Mouse (Mus musculus): ENCODE measurements around the gene Adcy5.

Gene Adcy5

DNA sequence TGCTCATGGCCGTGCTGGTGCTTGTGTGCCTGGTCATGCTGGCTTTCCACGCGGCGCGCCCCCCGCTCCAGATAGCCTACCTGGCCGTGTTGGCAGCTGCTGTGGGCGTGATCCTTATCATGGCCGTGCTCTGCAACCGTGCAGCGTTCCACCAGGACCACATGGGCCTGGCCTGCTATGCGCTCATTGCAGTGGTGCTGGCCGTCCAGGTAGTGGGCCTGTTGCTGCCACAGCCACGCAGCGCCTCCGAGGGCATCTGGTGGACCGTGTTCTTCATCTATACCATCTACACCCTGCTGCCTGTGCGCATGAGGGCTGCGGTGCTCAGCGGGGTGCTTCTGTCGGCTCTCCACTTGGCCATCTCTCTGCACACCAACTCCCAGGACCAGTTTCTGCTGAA lies 2.2 kb downstream of the Adcy5 start:
- DNase-seq (ENCODE audit: low read depth): no peak

DNA sequence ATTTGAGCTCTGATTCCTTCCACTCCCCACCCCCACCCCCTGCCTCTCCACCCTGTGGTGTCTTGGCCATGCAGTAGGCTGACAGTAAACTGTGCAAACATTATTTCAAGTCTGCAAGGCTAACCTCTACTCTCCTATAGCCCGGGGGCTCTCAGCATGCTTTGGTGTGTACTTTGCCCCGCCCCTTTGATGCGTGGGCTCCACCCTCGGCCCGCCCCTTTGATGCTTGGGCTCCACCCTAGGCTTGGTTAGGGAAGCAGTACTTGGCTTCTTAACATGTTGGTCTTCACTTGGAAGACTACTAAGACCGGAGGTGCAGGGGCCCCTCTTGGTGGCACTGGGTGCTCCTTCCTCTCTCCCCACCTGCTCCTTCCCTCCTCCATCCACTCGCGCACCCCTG lies 4.9 kb downstream of the Adcy5 start:
- no peak for DNase-seq (ENCODE audit: low read depth)

DNA sequence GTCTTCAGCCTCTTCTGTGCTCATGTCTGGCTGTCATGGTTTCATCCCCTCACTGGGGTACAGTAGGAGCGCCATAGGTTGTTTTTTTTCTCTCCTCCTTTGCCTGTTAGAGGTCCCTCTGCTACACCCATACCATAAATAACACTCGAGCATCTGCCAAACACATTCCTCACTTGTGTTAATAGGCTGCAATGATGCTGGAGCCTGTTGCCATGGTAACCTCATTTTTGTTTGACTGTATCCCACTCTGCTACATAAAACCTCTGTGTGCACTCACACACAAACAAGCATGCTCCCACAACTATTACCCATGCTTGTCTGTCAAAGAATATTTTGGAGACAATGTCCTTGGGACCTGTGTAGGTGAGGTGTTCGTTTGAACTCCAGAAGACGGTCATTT lies 5.3 kb downstream of the Adcy5 start:
- DNase-seq (ENCODE audit: low read depth): no peak

DNA sequence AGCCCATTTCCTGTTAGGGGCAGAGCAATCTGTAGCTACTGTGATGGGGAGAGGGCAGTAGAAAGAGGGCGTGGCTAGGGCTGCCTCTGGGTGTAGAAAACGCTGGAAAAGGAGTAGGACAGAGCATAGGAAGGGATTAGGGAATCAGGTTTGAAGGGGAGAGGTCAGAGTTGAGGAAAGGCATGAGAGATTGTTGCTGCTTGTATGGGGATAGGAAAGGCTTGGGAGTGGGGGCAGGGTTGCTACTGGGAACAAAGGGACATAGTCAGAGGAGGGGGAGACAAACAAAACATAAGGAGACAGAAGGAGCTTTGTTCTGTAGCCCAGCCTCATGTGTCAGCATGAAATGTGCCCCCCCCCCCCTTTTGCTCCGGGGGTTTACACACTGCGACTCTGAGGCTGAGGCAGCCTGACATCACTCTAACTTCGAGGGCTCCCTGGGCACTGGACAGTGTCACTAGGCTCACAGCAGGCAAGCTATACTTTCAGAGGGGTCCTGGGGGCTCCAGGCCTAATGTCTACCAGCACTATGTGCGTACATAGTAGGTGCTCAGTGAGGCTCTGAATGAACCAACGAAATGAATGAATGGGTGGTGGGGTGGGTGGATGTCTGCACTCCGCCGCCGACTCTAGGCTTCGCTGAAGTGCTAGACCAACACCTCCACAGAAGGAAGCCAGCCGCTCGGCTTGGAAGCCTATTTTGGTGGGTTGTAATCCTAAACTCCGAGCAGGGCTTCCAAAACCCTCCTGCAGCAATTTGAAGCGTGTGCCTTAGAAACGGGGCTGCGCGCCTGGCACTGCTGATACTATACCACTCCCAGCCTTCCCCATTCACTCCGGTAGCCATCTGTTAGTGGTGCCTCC lies 9.9 kb downstream of the Adcy5 start:
- DNase-seq (ENCODE audit: low read depth): no peak

DNA sequence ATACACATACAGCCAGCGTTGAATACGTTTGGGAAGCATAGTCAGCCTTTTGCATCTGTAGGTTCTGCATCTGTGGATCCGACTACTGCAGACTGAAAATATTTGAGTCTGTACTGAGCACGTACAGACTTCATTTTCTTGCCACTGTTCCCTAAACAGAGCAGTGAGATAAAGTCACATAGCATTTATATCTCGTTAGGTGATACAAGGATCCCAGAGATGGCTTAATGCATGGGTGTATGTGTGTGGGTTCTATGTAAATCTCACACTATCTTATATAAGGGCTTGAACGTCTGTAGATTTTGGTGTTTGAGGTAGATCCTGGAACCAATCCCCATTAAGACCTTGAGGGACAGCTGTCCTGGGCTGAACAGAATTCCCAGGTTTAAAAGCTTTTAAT lies 10.7 kb downstream of the Adcy5 start:
- DNase-seq (ENCODE audit: low read depth): no peak

DNA sequence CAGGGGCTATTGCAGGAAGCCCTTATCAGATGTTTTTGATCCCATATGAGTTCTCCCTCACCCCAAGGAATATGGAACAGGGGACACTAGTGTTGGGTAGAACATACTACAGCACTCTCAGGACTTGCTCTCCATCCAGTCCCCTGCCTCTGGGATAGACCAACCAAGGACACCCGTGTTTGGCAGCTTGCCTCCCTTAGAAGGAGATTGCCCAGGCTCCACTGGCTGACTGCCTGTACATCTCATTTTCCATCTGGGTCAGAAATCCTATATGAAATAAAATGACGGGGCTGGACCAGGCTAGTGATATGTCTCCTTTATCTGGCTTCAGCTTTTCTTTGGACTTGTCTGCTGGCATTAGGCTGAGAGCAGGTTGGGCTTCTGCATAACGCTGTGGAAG lies 11.1 kb downstream of the Adcy5 start:
- no peak for DNase-seq (ENCODE audit: low read depth)

DNA sequence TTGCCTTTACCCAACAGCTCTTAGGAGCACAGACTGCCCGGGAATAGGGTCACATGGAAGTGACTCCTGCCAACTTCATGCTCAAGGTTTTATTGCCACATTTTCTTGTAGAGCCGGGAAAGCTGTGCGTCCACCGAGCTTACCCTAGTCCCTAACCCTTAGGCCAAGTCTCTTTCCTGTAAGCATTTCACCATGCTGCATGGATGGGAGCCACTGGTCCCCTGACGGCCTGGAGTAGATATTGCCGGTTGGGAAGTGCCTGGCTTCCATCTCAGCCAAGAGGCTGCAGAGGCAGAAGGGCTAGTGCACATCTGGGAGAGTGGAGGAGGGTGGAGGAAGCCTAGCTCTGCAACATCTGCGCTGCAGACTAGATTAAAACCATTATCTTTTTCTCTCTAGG lies 14.8 kb downstream of the Adcy5 start:
- no peak for DNase-seq (ENCODE audit: low read depth)

DNA sequence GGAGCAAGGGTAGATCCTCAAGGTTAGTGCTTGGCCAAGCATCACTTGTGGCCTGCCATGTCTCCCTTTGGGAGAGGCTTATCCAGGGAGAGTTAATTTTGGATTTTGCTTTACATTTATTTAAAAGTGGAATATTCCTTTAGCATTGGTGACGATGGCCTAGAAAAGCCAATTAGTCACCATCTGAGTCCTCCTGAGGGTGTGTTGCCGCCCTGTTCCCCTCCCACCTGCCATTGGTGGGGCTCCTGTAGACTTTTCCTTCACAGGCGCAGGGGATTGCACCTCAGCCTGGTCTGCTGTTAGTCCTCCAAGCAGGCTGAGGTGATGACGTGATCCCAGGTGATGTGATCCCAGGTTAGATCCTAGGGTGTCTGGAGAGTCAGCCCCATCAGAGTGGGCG lies 17.5 kb downstream of the Adcy5 start:
- no peak for DNase-seq (ENCODE audit: low read depth)

DNA sequence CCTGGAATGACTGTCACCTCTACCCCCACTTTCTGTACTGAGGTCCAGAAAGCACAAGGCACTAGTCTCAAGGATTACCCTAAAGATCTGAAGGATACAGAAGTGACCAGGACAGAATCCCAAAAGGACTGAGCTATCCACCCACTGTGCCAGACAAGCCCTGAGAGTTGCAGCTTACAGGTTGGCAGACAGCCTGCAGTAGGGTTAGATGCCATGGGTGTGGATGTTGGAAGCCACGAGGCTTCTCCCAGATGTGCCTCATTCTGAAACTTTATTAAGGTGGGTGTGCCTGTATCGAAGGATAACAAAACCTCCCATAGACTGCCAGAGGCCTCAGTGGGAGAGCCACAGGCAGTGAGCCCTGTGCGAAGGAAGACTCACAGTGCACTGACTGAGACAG lies 23.8 kb downstream of the Adcy5 start:
- DNase-seq (ENCODE audit: low read depth): no peak

DNA sequence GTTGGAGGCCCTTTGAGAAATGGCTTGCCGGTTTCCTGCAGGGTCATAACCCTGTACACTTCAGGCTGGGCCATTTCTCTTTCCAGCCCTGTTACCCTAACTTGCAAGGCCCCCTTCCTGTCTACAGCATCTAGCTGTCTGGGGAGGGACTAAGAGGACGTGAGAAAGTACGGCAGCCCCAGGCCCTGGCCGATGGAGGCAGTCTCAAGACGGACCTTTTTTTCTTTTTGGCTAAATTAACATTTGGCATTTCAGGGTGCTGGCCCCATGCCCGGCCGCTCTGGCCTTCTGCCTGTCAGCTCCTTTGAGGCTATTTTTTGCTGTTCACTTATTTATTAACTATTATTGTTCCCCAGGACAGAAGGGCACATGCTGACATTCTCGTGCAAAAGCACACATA lies 24.4 kb downstream of the Adcy5 start:
- no peak for DNase-seq (ENCODE audit: low read depth)

DNA sequence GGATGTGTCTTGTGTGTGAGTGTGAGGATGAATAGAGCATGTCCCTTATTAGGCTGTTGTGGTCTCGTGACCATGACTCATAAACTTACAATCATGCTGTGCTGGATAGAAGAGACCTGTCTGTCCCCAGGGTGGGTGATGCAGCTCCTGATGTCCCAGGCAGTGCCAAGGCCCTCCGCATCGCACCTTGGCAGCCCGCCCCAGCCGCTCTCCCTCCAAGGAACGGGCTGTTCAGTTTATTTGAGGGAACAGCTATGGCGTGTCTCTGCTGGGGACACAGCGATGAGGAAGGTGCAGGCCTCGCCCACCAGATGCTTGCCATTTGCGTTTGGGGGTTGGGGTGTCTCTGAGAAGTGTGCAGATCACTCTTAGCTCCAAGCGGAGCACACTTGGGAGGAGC lies 28.5 kb downstream of the Adcy5 start:
- DNase-seq (ENCODE audit: low read depth): no peak

DNA sequence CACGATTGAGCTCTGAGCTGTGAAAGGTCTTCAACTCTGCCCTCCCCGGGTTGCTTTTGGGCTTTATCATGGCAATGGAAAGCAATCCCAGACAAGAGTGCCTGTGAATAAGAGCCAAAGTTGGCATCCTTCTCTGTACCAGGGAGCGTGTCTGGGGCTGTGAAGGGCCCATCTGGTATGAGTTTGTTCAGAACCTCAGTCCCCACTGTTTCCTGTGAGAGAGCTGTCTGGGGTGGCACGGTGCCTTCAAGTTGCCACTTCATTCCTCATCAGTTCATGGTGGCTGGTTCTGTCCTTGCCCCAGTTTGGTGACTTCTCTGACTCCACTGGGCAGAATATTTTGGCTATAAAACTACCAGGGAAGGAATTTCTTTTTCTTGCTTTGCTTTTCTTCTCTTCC lies 33.4 kb downstream of the Adcy5 start:
- DNase-seq (ENCODE audit: low read depth): no peak

DNA sequence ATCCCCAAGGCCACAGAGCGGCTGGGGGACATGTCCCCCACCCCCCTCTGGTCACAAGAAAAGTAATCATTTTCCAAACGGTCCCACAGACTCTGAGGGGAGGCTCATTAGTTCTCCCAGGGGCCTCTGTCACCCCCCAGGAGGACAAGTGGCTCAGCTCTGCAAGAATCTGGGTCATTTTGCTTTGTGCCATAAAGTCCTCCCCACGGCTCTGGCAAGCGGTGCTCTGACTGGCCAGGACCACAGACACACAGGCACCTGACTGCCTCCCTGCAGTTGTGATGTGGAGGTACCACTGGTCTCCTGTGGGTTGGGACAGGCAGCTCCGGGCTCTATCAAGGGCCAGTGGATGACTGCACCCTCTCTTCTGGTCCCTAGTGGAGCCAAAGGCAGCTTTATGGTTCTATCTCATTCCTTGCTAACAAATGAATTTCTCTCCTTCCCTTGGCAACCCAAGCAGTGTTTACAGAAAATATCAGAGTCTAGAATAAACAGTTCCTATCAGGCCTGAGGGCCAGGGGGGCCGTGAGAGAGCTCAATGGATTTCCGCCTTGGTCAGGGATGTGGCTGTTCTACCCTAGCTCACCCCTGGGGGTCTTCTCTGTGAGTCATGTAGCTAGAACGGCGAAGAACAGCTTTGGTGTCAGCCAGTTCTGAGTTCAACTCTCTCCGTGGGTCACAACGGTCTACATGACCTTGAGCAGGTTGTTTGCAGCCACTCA lies 34.9 kb downstream of the Adcy5 start:
- DNase-seq (ENCODE audit: low read depth): no peak

DNA sequence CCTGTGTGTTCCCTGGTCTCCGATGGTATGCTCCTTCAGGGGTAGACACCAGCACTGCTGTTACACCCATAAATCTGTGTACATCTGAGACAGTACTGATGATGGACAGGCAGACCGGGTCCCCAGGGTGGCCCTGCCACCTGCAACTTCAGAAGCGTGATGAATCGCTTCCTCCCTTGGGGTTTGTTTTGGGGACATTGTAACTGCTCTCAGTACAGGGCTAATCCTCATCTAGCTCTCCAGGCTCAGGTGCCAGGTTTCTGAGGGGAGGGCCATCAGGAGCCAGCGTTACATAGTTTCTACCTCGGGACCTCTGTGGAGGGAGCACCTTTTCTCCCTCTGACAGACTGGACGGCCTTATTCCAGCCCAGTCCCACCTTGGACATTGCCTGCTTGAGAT lies 36.1 kb downstream of the Adcy5 start:
- DNase-seq (ENCODE audit: low read depth): no peak

DNA sequence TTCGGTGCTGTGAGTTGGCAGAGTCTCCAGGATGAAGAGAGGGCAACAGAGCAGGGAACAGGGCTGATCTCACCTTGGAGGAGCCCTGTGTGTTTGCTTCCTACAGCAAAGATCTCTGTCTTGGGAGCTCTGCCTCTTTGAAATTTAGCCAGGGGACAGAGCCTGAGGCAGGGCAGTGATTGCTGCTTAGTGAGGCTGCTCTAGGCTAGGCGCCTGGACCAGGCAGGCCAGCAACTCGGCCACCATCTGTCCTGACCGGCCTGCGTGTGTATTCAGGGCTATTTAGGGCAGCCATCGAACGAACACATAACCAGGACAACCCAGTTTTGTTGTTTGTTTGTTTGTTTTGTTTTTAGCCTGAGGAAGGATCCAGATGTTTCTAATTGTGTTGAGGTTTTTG lies 36.6 kb downstream of the Adcy5 start:
- no peak for DNase-seq (ENCODE audit: low read depth)

DNA sequence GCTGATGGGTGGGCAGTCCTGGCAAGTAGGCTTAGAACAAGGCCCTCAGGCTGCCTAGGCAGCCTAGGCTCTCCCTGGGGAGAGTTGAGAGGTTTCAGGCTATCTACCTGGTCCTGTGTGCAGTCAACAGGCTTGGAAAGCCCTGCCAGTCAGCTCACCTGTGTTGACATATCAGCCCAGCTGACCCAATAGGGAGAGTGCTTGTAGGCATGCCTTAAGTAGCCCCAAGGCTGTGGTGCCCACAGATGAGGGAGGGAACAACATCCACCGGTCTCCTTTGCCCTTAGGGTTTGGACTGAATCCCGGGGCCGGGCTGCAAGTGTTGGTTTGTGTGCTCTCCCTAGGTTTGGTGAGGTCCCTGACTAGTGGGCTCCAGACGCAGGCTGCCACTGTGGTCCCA lies 37.8 kb downstream of the Adcy5 start:
- DNase-seq (ENCODE audit: low read depth): no peak

DNA sequence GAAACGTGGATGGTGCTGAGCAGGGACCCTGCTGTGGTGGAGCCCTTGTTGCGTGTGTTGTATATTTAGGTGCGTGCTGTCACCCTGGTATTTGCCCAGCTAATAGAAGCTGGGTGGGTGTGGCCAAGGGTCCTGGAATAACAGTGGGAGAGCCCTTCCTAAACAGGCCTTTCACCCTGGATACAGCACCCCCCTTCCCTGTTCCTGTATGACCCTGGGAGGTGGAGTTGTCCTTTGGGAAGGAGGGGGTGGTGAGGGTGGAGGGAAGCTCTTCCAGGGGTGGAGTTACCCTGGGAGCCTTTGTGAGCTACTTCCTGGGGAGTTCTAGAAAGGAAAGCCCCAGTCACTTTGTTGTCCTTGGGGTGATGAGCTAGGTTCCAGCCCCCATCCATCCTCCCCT lies 38.7 kb downstream of the Adcy5 start:
- DNase-seq (ENCODE audit: low read depth): no peak

DNA sequence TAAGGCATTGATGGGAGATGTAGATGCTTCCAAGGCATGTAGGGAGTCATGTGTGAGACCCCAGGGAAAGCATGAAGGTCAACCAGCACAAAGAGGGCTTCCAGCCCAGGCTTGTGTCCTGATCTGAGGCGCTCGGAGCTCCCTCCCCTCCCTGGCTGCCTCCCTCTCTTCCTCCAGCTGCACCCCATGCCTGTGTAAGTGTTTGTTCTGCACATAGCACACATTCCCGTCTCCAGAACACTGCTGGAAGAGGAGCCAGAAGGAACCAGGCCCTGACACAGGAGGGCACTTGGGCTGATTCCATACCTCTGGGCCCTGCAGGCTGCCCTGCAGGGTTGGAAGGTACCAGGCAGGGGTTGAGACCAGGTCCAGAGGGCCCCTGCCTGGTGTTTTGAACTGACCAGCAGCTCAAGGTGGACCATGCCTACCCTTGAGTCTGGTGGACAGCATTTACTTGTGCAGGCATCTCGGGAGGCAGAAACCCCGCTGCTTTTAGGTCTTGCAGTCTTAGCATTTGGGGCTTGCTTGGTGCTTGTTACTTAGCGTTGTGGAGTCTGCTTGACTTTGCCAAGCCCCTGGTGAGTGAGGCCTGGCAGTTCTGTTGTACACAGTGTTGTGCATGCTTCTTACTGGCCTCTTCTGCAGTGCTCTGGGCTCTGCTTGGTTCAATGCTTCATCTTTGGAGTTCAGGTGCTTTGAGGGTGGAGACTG lies 45.2 kb downstream of the Adcy5 start:
- no peak for DNase-seq (ENCODE audit: low read depth)

DNA sequence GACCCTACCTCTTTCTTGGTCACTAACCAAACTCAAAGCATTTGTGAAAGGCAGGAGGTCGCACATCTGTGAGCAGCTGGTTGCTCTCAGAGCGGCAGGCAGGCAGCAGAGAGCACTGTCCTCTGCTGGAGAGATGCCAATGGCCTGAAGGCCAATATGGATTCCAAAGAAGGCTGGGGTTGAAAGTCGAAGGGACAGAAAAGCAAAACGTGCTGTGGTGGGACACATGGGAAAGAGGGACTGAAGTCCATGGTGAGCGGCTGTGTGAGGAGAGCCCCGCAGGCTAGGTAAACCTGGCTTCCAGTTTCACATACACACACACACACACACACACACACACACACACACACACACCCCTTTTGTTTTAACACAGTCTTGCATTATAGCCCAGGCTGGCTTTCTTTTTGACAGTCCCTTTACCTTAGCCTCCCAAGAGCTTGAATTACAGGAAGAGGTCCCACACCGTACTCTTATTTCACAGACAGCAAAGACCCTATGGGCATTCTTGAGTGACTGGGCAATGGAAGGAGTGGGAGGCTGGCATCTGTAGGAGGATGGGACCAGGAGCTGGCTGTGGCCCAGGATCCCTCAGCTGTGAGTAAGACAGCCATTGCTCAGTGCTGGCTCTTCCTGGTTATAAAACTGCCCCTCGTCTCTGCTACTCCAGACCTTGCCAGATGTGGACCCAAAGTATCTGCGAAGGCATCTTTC lies 45.9 kb downstream of the Adcy5 start:
- no peak for DNase-seq (ENCODE audit: low read depth)

DNA sequence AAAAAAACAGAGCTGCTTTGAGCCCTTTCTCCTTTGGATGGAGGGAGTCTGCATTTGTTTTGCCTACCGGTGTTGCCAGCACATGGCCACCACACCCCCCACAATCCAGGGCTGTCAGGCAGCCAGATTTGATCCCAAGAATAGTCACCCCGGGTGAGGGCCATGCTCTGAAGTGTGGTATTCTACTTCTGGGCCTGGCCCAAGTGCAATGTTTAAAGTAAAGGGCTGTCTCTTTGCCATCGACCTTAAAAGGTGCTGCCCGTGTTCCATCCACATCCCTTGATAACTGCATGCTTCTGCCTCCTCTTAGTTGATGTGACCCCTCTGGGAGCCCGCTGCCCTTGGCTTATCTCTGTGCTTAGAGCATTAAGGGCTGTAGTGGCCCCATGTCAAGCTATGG lies 46.6 kb downstream of the Adcy5 start:
- DNase-seq (ENCODE audit: low read depth): no peak

DNA sequence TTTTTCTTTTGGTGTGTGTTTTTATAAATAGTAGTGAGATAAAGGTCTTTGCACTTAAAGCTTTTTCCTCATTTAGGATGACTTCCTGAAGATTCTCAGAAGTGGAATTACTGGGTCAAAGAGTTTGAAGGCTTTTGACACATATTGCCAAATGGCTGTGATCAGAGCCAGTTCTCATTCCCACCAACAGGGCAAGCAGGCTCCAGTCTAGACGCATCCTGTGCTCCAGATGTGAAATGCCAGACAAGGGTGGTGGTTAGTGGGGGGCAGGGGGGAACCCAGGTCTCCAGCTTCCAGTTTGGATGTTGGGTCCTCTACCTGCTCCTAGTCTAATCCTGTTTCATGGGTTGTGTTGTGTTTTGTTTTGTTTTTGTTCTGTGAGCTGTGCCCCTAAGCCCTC lies 48.8 kb downstream of the Adcy5 start:
- no peak for DNase-seq (ENCODE audit: low read depth)

DNA sequence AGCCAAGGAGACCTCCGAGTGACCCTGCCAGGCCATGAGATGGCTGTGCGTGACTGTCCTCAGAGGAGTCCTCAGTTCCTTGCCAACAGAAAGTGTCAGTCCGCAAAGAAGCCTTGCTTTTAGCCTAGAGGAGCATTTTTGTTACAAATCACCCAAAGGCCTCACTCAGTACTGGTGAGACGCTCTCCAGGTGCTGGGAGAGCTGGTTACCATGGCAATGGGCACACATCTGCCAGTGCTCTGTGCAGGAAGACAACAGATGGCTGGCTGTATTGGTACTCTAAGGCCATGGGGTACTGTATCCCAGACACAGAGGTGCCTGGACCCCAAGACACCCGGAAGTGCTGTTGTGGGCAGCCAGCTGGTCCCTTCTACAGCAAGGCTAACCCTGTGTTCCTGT lies 51.0 kb downstream of the Adcy5 start:
- no peak for DNase-seq (ENCODE audit: low read depth)

DNA sequence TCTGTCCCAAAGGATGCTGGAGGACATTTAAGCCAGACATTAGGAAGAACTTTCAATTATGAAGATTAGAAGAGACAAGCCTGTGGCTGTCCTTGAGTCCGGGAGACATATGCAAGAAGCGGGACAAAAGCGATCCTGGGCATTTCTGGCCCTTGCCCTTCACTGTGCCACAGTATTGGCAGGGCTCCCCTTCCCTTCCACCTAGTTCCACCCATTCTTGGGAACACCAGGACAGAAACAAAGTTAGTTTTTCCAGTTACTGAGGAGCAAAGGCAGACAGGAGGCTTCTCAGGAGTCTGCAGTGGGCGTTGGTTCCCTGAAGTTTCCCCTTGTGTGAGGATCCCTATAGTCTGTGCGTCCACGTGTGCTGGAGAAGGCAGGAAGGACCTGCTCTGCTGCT lies 51.7 kb downstream of the Adcy5 start:
- no peak for DNase-seq (ENCODE audit: low read depth)

Data from naive thymus-derived CD4-positive, alpha-beta T cell, adult 2 months (primary cell).